Mouse (Mus musculus): Measurements from ENCODE around the gene Shld1. TPM values are rescaled to one million over a fixed set of nuclear protein-coding genes. Genes with fewer than 3 reads are reported as not detected.

Gene Shld1
- total and polyA plus RNA-seq, 3 experiments = 8.0 to 8.8 TPM; not detected in 1

GRCm38 (mm10) chr2:132701451-132701886 lies 14.7 kb downstream of the Shld1 start:
- Histone ChIP-seq H3K27ac (ENCODE audit: control insufficient read depth, low read depth, low read length) (no peak overlapping the region), H3K4me3 (ENCODE audit: control insufficient read depth in 1 of 2, insufficient read depth in 1 of 2, low read depth in 2 of 2, low read length in 2 of 2) (no peak overlapping the region), H3K79me2 (ENCODE audit: control insufficient read depth, insufficient read depth, low read length, poor library complexity) (no peaks in the 10 kb centered on the region), H3K9ac (ENCODE audit: control insufficient read depth, low read depth, low read length, poor library complexity, severe bottlenecking) (no peak overlapping the region), H3K9me3 (replicated peaks; ENCODE audit: insufficient read depth, low read length) (no peaks in the 10 kb centered on the region), H3K4me1 (ENCODE audit: control insufficient read depth in 1 of 2, insufficient read depth in 2 of 2, low read length in 2 of 2) (peaks cover 0 to 4% of the 10 kb centered on the region in 2 experiments; a peak in 3 of 4 replicates), H3K27me3 (ENCODE audit: control insufficient read depth in 1 of 2, insufficient read depth in 2 of 2, low read length in 2 of 2) (no peaks in the 10 kb centered on the region), H3K36me3 (ENCODE audit: control insufficient read depth in 1 of 2, insufficient read depth in 2 of 2, low read length in 2 of 2) (peaks cover 0 to 2% of the 10 kb centered on the region in 2 experiments; a peak in 2 of 4 replicates)
- peak; percentile 69 for DNase-seq (ENCODE audit: low read depth, low spot score)
- no peak for TF ChIP-seq MYB (IDR thresholded peaks at IDR 0.05; ENCODE audit: low read depth, low read length)
- TF ChIP-seq SMC3 (IDR thresholded peaks at IDR 0.05; ENCODE audit: low read depth, low read length) = peak; percentile 97
- TF ChIP-seq POLR2AphosphoS2 (IDR thresholded peaks at IDR 0.05; ENCODE audit: low read length) = no peak
- TF ChIP-seq ELF1 (IDR thresholded peaks at IDR 0.05; ENCODE audit: low read depth, low read length) = no peak
- TF ChIP-seq CTCF (IDR thresholded peaks at IDR 0.05 in 2 of 3, conservative IDR thresholded peaks at IDR 0.05 in 1 of 3; ENCODE audit: control insufficient read depth in 1 of 3, insufficient read depth in 1 of 3, low read depth in 2 of 3, low read length in 3 of 3, poor library complexity in 1 of 3, severe bottlenecking in 1 of 3) = peak; percentile 61 to 91 (median 91); a peak in 5 of 6 replicates
- no peak for TF ChIP-seq UBTF (IDR thresholded peaks at IDR 0.05; ENCODE audit: borderline replicate concordance, insufficient read depth, low read depth, low read length)
- TF ChIP-seq POLR2A (IDR thresholded peaks at IDR 0.05; ENCODE audit: control insufficient read depth in 1 of 2, insufficient read depth in 1 of 2, low read depth in 1 of 2, low read length in 2 of 2, poor library complexity in 1 of 2) = no peak
- TF ChIP-seq KAT2A (conservative IDR thresholded peaks at IDR 0.05; ENCODE audit: low read depth, low read length) = no peak
- no peak for TF ChIP-seq MXI1 (IDR thresholded peaks at IDR 0.05; ENCODE audit: low read depth, low read length)
- TF ChIP-seq MAFK (IDR thresholded peaks at IDR 0.05; ENCODE audit: borderline replicate concordance, low read depth, low read length) = no peak
- TF ChIP-seq E2F4 (IDR thresholded peaks at IDR 0.05; ENCODE audit: borderline replicate concordance, low read depth, low read length) = no peak
- no peak for TF ChIP-seq MEF2A (IDR thresholded peaks at IDR 0.05; ENCODE audit: extremely low read depth, insufficient replicate concordance, low read depth, low read length, poor library complexity, severe bottlenecking)
- no peak for TF ChIP-seq POLR2AphosphoS5 (IDR thresholded peaks at IDR 0.05; ENCODE audit: borderline replicate concordance, low read depth, low read length)
- TF ChIP-seq MAX (IDR thresholded peaks at IDR 0.05; ENCODE audit: low read length) = no peak
- no peak for TF ChIP-seq USF1 (IDR thresholded peaks at IDR 0.05; ENCODE audit: low read depth, low read length)
- no peak for TF ChIP-seq JUND (IDR thresholded peaks at IDR 0.05; ENCODE audit: low read depth, low read length)
- no peak for TF ChIP-seq NRF1 (IDR thresholded peaks at IDR 0.05; ENCODE audit: insufficient read depth, low read depth, low read length, poor library complexity, severe bottlenecking)
- no peak for TF ChIP-seq TCF12 (IDR thresholded peaks at IDR 0.05; ENCODE audit: low read depth, low read length)
- no peak for TF ChIP-seq RCOR1 (IDR thresholded peaks at IDR 0.05; ENCODE audit: low read depth, low read length)
- TF ChIP-seq RAD21 (IDR thresholded peaks at IDR 0.05; ENCODE audit: low read depth, low read length) = peak; percentile 90
- no peak for TF ChIP-seq GABPA (IDR thresholded peaks at IDR 0.05; ENCODE audit: low read depth, low read length)
- no peak for TF ChIP-seq ZKSCAN1 (IDR thresholded peaks at IDR 0.05; ENCODE audit: low read depth, low read length)
- TF ChIP-seq CHD2 (IDR thresholded peaks at IDR 0.05; ENCODE audit: low read length) = no peak
- TF ChIP-seq SIN3A (IDR thresholded peaks at IDR 0.05; ENCODE audit: low read length) = peak; percentile 38; the same call in 1 of the 2 replicates
- TF ChIP-seq TBP (IDR thresholded peaks at IDR 0.05; ENCODE audit: low read depth, low read length) = no peak
- no peak for TF ChIP-seq USF2 (IDR thresholded peaks at IDR 0.05; ENCODE audit: borderline replicate concordance in 1 of 2, insufficient read depth in 1 of 2, low read depth in 1 of 2, low read length in 2 of 2)
- TF ChIP-seq MAZ (IDR thresholded peaks at IDR 0.05; ENCODE audit: low read depth, low read length) = peak; percentile 44; the same call in 1 of the 2 replicates
- no peak for TF ChIP-seq ZNF384 (IDR thresholded peaks at IDR 0.05; ENCODE audit: low read depth, low read length)
- no peak for TF ChIP-seq TAL1 (IDR thresholded peaks at IDR 0.05; ENCODE audit: low read length)
- TF ChIP-seq MYC (IDR thresholded peaks at IDR 0.05; ENCODE audit: low read depth, low read length) = no peak
- TF ChIP-seq CHD1 (IDR thresholded peaks at IDR 0.05; ENCODE audit: low read depth, low read length) = no peak
- TF ChIP-seq GATA1 (IDR thresholded peaks at IDR 0.05; ENCODE audit: low read depth, low read length) = no peak
- TF ChIP-seq NELFE (IDR thresholded peaks at IDR 0.05; ENCODE audit: low read depth, low read length) = no peak
- TF ChIP-seq ETS1 (IDR thresholded peaks at IDR 0.05; ENCODE audit: low read depth, low read length) = no peak
- TF ChIP-seq ZMIZ1 (IDR thresholded peaks at IDR 0.05; ENCODE audit: low read depth, low read length) = no peak
- no peak for TF ChIP-seq HCFC1 (IDR thresholded peaks at IDR 0.05; ENCODE audit: low read depth, low read length)
- TF ChIP-seq ZC3H11A (IDR thresholded peaks at IDR 0.05; ENCODE audit: low read depth, low read length) = peak; percentile 94
- no peak for TF ChIP-seq EP300 (IDR thresholded peaks at IDR 0.05; ENCODE audit: low read depth in 1 of 2, low read length in 2 of 2)

All from MEL (cell line).